Mouse (Mus musculus) CH12.LX (cell line): ENCODE data around the gene Rassf10.

Experiments
- CTCF ChIP-seq, 2 experiments: IDR thresholded peaks in 1 of 2; conservative IDR thresholded peaks in 1 of 2; 2 replicates each; pipeline ENCODE4 v1.5.1; 2011 to 2012; ENCODE audit warnings: low read depth in 2 of 2, low read length in 2 of 2, improper control_type of control experiment in 1 of 2, inconsistent platforms in 1 of 2, mild to moderate bottlenecking in 1 of 2, moderate library complexity in 1 of 2
- ELF1 ChIP-seq: IDR thresholded peaks from 2 replicates; pipeline ENCODE4 v1.6.1; 2014; ENCODE audit warnings: low read depth, mild to moderate bottlenecking, inconsistent platforms, low read length, improper control_type of control experiment
- IRF4 ChIP-seq: IDR thresholded peaks from 2 replicates; pipeline ENCODE4 v1.6.1; 2014; ENCODE audit warnings: low read depth, mild to moderate bottlenecking, inconsistent platforms, low read length, improper control_type of control experiment
- MAX ChIP-seq: IDR thresholded peaks from 2 replicates; pipeline ENCODE4 v1.6.1; 2011; ENCODE audit warnings: low read length, improper control_type of control experiment
- MAZ ChIP-seq: IDR thresholded peaks from 2 replicates; pipeline ENCODE4 v1.6.1; 2012; ENCODE audit warnings: low read depth, mild to moderate bottlenecking, inconsistent platforms, low read length, improper control_type of control experiment, moderate library complexity
- NELFE ChIP-seq: IDR thresholded peaks from 2 replicates; pipeline ENCODE4 v1.6.1; 2011; ENCODE audit warnings: low read depth, low read length, improper control_type of control experiment
- POLR2A ChIP-seq: IDR thresholded peaks from 2 replicates; pipeline ENCODE4 v1.6.1; 2011; ENCODE audit warnings: low read depth, mild to moderate bottlenecking, improper control_type of control experiment, low read length
- RAD21 ChIP-seq: IDR thresholded peaks from 2 replicates; pipeline ENCODE4 v1.6.1; 2011; ENCODE audit warnings: low read depth, mild to moderate bottlenecking, low read length, improper control_type of control experiment, moderate library complexity
- TBP ChIP-seq: conservative IDR thresholded peaks from 2 replicates; pipeline ENCODE4 v1.6.1; 2011; ENCODE audit warnings: low read depth, low read length, improper control_type of control experiment
- USF1 ChIP-seq: IDR thresholded peaks from 2 replicates; pipeline ENCODE4 v1.6.1; 2014; ENCODE audit warnings: low read depth, mild to moderate bottlenecking, inconsistent platforms, low read length, improper control_type of control experiment

GRCm38 (mm10) chr7:113003565-113004255 is 49.9 kb downstream of the Rassf10 start:
- TF ChIP-seq CTCF (conservative IDR thresholded peaks at IDR 0.05 in 1 of 2, IDR thresholded peaks at IDR 0.05 in 1 of 2; ENCODE audit: low read depth in 2 of 2, low read length in 2 of 2) (no peak), POLR2A (no peak), ELF1 (no peak), RAD21 (no peak), MAZ (no peak), USF1 (no peak), MAX (no peak), NELFE (no peak), IRF4 (no peak), TBP (no peak)
